In the genomic region with DNA sequence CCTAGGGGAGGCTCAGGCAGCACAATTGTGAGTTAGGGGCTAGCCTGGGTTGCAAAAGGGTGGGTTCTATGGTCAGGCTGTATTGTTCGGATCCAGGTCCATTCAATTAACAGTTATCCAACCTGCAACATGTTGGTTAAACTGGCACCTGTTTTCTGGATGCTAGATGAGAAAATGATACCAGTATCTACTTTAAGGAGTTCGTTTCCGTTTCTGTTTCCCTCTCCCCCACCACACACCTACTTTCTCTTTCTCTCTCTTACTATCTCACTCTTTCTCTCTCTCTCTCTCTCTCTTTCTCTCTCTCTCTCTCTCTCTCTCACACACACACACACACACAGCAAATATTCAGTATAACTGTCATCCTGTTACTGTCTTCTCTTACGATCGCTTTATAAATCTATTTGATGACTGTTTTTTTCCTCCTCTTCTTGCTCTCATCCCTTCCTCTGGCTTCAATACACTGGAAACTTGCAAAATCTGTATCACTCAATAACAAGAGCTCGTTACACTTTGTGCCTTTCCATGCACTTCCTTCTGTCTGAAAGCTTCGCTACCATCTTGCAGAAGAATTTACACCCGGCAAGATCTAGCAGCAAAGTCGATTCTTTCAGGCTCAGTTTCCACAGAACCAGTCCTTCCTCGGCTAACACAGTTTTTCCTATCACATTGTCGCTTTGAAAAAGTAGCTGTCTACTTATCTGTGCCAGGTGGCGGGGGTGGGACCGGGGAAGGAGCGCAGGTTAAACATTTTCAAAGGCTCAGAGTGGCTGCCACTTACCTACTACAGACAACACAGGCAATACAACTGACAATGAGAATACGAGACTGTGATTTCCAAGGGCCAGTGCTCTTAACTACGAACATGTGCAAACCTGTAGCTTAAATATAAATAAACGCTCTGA, we compare ENCODE assay signal across 8 mouse cellular contexts. TPM values are rescaled to one million over a fixed set of nuclear protein-coding genes. Genes with fewer than 3 reads are reported as not detected.
DNase-seq lines count a peak whose midpoint lies in the region; ATAC-seq and TF ChIP-seq lines count a peak whose summit lies in the region.

No protein-coding gene starts in this region.

- no peak for TF ChIP-seq EP300 in heart, postnatal 0 days (IDR thresholded peaks at IDR 0.05; ENCODE audit: low read depth)

- H3K9me3 ChIP-seq in heart, postnatal 0 days (replicated peaks; ENCODE audit: control insufficient read depth, low read length), result no peaks in the 10 kb centered on the region
- no peaks in the 10 kb centered on the region for H3K9me3 ChIP-seq in limb, embryonic 10.5 days (replicated peaks)
- no peaks in the 10 kb centered on the region for H3K9me3 ChIP-seq in midbrain, postnatal 0 days (ENCODE audit: low read length)

- H3K9ac ChIP-seq in heart, postnatal 0 days (replicated peaks; ENCODE audit: low read depth, low read length), result peak overlapping the region; percentile 63
- H3K9ac ChIP-seq in midbrain, postnatal 0 days (replicated peaks; ENCODE audit: low read length, poor library complexity, severe bottlenecking), result peak overlapping the region; percentile 57; the same call in 1 of the 2 replicates

- no peak for ATAC-seq in heart, postnatal 0 days (ENCODE audit: insufficient read depth, low read depth)
- no peak for ATAC-seq in midbrain, postnatal 0 days (ENCODE audit: low FRiP score)

- peaks cover 8% of the 10 kb centered on the region; the same call in 1 of the 2 replicates for H3K36me3 ChIP-seq in heart, postnatal 0 days (replicated peaks; ENCODE audit: control insufficient read depth, insufficient read depth, low read length)
- H3K36me3 ChIP-seq in limb, embryonic 10.5 days, result peaks cover 30% of the 10 kb centered on the region
- peaks cover 3% of the 10 kb centered on the region; the same call in 1 of the 2 replicates for H3K36me3 ChIP-seq in midbrain, postnatal 0 days (ENCODE audit: insufficient read depth, low read length)

- peak overlapping the region; percentile 93 for H3K4me2 ChIP-seq in heart, postnatal 0 days (ENCODE audit: low read depth, low read length)
- peak overlapping the region; percentile 80 for H3K4me2 ChIP-seq in midbrain, postnatal 0 days (ENCODE audit: low read depth, low read length, poor library complexity, severe bottlenecking)

- 11% methylated on average over 17 of the region's 17 CpGs for WGBS in heart, postnatal 0 days
- WGBS in limb, embryonic 10.5 days, result 24% methylated on average over 17 of the region's 17 CpGs
- WGBS in midbrain, postnatal 0 days, result 20% methylated on average over 17 of the region's 17 CpGs

- intact Hi-C loops in gastrocnemius, postnatal 36 days (cut with DNase I), result no loop called here
- intact Hi-C loops in left cerebral cortex, postnatal 4 days (cut with DNase I), result no loop called here

- H3K4me1 ChIP-seq in heart, postnatal 0 days (ENCODE audit: control insufficient read depth, insufficient read depth), result peaks cover 17% of the 10 kb centered on the region
- H3K4me1 ChIP-seq in limb, embryonic 10.5 days, result peaks cover 24% of the 10 kb centered on the region
- peaks cover 3% of the 10 kb centered on the region; the same call in 1 of the 2 replicates for H3K4me1 ChIP-seq in midbrain, postnatal 0 days (ENCODE audit: insufficient read depth, low read length)

- H3K27me3 ChIP-seq in heart, postnatal 0 days (ENCODE audit: control insufficient read depth, insufficient read depth, low read length), result no peaks in the 10 kb centered on the region
- no peaks in the 10 kb centered on the region for H3K27me3 ChIP-seq in limb, embryonic 10.5 days (ENCODE audit: low read depth, poor library complexity, severe bottlenecking)
- H3K27me3 ChIP-seq in midbrain, postnatal 0 days (ENCODE audit: insufficient read depth, low read length), result no peaks in the 10 kb centered on the region

- H3K27ac ChIP-seq in heart, postnatal 0 days (ENCODE audit: low read depth), result peak overlapping the region; percentile 86
- peak overlapping the region; percentile 89 for H3K27ac ChIP-seq in limb, embryonic 10.5 days
- peak overlapping the region; percentile 62 for H3K27ac ChIP-seq in midbrain, postnatal 0 days (ENCODE audit: low read depth, low read length)

- peak overlapping the region; percentile 98 for H3K4me3 ChIP-seq in heart, postnatal 0 days (ENCODE audit: low read depth, low read length)
- H3K4me3 ChIP-seq in limb, embryonic 10.5 days, result peak overlapping the region; percentile 79
- H3K4me3 ChIP-seq in midbrain, postnatal 0 days (ENCODE audit: low read depth, low read length), result peak overlapping the region; percentile 73

- TF ChIP-seq CTCF in heart, postnatal 0 days (IDR thresholded peaks at IDR 0.05; ENCODE audit: low read depth), result no peak
- no peak for TF ChIP-seq CTCF in midbrain, postnatal 0 days (IDR thresholded peaks at IDR 0.05)

- DNase-seq in right cerebral cortex, postnatal 10 days (ENCODE audit: low spot score in 2 of 2), result peak; percentile 21 to 22
- DNase-seq in right cerebral cortex, postnatal 4 days, result no peak
- peak; percentile 17 for DNase-seq in cerebellum, adult 9-11 months
- no peak for DNase-seq in heart, postnatal 0 days (ENCODE audit: low spot score)
- DNase-seq in limb, embryonic 10.5 days (ENCODE audit: low spot score), result peak; percentile 37
- DNase-seq in midbrain, postnatal 0 days (ENCODE audit: low spot score), result peak; percentile 2
- no peak for DNase-seq in gastrocnemius, postnatal 36 days
- no peak for DNase-seq in left cerebral cortex, postnatal 4 days

RNA-seq across cellular contexts. Expression of gene Atm, which starts 0.9 kb away (rescaled TPM):
- total RNA-seq in heart, postnatal 0 days (2014; rRNA removed; ENCODE audit: low replicate concordance), result 2.9 and 5.3 TPM in 2 replicates
- 2.6 and 3.9 TPM in 2 replicates for polyA plus RNA-seq in heart, postnatal 0 days (2015; fragmentation: Nextera tagmentation; extraction: Ambion mirVana)
- 14.3 and 18.3 TPM in 2 replicates for polyA plus RNA-seq in limb, embryonic 10.5 days (2016; fragmentation: Nextera tagmentation; extraction: Ambion mirVana)
- 6.7 and 9.7 TPM in 2 replicates for total RNA-seq in midbrain, postnatal 0 days (2014; rRNA removed)
- 3.2 and 4.4 TPM in 2 replicates for polyA plus RNA-seq in midbrain, postnatal 0 days (2015; fragmentation: Nextera tagmentation; extraction: Ambion mirVana)
- 1 to 10 TPM; 6.2 to 8.0 TPM for total RNA-seq in gastrocnemius, postnatal 36 days (2021)
- 10 to 100 TPM; 23.8 to 24.7 TPM for total RNA-seq in left cerebral cortex, postnatal 4 days (2021)

RNA-seq across cellular contexts. Expression of gene Npat, which starts 1.2 kb away (rescaled TPM):
- total RNA-seq in heart, postnatal 0 days (2014; rRNA removed; ENCODE audit: low replicate concordance), result 5.6 and 7.5 TPM in 2 replicates
- polyA plus RNA-seq in heart, postnatal 0 days (2015; fragmentation: Nextera tagmentation; extraction: Ambion mirVana), result 5.7 TPM in 2 replicates
- polyA plus RNA-seq in limb, embryonic 10.5 days (2016; fragmentation: Nextera tagmentation; extraction: Ambion mirVana), result 18.8 and 22.0 TPM in 2 replicates
- 11.3 and 15.1 TPM in 2 replicates for total RNA-seq in midbrain, postnatal 0 days (2014; rRNA removed)
- polyA plus RNA-seq in midbrain, postnatal 0 days (2015; fragmentation: Nextera tagmentation; extraction: Ambion mirVana), result 7.8 and 8.3 TPM in 2 replicates
- 1 to 10 TPM; 3.3 to 5.7 TPM for total RNA-seq in gastrocnemius, postnatal 36 days (2021)
- 10 to 100 TPM; 15.4 to 16.4 TPM for total RNA-seq in left cerebral cortex, postnatal 4 days (2021)

Comparison
In these comparisons a context has a peak if more than half of its experiments do, and no peak if none do; other contexts are left out.
1. DNase-seq: peak in right cerebral cortex, postnatal 10 days (2 of 2), cerebellum, adult 9-11 months (single experiment), limb, embryonic 10.5 days (single experiment) and midbrain, postnatal 0 days (single experiment); none in right cerebral cortex, postnatal 4 days (single experiment), heart, postnatal 0 days (single experiment), gastrocnemius, postnatal 36 days (0 of 2) and left cerebral cortex, postnatal 4 days (single experiment).
2. Peak in every context shown above with its lines, with median percentiles within 50 percentile points of each other: H3K27ac ChIP-seq and H3K4me3 ChIP-seq.